Mouse (Mus musculus) skeletal muscle tissue, adult 2 months (tissue): ENCODE data around the gene Sik3.

ENCODE experiments used
- DNase-seq: peaks from one replicate; pipeline ENCODE4 v3.0.0-alpha.2; 2012; ENCODE audit warnings: low read depth, low spot score

The Sik3 gene

GRCm38 (mm10) chr9:46012091-46013008 is at the start of gene Sik3, which contains the start of gene Pafah1b2:
Gene Sik3, plus strand, starts transcription at chr9:46012820.
Gene Pafah1b2, minus strand, starts transcription at chr9:46012690.
- peak; percentile 96 for DNase-seq

DNA sequence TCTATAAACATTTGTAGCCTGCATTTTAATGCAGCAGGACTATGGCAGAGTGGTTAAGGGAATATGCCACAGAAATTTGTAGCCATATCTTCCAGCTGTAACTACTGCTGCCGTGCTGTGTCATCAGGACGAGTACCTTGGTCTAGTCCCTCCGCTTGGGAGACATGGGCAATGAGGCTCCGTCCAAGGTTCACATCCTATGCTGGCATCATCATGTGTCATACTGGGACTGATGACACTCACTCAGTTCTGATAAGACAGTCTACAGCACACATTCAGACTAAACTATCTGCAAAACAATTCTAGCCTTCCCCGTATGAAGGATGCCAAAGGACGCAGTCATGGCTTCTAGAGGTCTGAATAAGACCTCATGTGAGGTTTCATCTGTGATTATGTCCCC is 49.0 kb upstream of the Sik3 start:
- no peak for DNase-seq

DNA sequence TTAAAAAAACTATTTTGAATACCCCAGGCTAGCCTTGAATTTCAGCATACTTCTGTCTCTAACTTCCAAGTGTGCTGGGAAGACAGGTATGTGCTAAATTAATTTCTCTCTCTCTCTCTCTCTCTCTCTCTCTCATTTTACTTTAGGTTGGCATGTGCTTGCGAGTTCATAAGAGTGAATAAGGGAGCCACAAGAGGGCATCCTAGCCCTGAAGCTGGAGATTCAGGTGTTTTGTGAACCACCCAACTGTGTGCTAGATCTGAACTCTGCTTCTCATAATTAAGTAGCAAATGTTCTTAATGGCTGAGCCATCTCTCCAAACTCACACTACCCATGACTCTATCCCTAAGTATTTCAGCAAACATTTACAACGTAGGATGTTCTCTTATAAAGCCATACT is 35.7 kb upstream of the Sik3 start:
- DNase-seq, result no peak

DNA sequence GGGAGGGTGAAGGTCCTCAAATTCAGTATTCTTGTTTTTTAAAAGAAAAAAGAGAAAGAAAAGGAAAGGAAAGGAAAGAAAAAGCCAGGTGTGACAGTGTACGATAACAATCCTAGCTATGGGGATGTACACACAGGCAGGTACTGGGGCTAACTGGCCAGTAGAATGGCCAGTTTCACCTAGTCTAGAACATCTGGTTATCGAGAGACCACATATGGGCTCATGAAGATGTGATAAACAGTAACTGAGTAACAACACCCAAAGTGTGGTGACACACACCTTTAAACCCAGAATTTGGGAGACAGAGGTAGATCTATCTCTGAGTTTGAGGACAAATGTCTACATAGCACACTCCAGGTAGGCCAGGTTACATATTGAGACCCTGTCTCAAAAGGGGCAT is 32.8 kb upstream of the Sik3 start:
- no peak for DNase-seq

DNA sequence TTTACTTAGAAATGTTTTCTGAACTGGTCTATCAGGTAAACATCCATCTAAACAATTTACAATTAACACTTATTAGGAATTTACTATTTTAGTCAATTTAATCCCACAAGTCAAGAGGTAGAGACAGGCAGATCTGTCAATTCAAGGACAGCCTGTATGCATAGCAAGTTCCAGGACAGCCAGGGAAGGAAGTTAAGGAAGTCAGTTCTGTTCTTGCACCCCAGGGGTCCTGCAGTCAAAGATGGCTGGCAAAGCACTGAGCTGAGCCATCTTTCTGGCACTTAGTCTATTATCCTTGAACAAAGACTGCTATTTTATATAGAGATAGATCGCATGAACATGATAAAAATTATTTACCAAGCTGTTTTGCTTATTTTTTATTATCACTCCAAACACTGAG is 32.0 kb upstream of the Sik3 start:
- no peak for DNase-seq

GRCm38 (mm10) chr9:45981331-45981730 is 31.3 kb upstream of the Sik3 start:
- DNase-seq, result no peak

DNA sequence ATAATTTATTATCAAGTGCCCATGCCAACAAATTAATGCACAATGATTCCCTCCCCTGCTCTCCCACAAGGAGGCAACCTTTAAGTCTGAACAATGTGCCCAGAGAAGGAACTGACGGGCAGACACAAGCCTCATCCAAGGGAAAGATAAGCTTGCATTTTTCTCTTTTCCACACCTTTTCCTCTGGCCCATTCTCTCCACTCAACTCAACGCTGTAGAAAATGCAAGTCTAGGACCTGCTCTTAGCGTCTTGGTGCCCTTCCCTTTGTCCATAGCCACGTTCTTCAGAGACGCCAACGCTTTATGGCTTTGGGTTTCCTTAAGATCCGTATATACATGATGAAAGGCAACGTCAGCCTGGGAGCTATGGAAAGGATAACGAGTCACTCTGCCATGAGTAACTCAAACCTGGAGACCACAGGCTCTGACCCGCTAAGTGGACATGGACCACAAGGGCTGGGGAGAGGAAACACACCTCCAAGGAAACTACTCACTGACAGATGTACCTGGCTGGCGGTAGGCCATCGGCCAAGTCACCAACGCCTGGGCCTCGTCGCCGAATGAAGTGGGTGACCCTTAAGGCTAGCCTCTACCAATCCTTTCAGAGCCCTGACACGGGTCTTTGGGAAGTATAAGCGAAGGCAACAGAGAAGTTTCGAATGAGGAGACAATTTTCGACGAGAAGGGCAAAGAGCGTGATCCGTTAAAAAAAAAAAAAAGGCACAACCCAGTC is 28.8 kb upstream of the Sik3 start:
- DNase-seq, result no peak

DNA sequence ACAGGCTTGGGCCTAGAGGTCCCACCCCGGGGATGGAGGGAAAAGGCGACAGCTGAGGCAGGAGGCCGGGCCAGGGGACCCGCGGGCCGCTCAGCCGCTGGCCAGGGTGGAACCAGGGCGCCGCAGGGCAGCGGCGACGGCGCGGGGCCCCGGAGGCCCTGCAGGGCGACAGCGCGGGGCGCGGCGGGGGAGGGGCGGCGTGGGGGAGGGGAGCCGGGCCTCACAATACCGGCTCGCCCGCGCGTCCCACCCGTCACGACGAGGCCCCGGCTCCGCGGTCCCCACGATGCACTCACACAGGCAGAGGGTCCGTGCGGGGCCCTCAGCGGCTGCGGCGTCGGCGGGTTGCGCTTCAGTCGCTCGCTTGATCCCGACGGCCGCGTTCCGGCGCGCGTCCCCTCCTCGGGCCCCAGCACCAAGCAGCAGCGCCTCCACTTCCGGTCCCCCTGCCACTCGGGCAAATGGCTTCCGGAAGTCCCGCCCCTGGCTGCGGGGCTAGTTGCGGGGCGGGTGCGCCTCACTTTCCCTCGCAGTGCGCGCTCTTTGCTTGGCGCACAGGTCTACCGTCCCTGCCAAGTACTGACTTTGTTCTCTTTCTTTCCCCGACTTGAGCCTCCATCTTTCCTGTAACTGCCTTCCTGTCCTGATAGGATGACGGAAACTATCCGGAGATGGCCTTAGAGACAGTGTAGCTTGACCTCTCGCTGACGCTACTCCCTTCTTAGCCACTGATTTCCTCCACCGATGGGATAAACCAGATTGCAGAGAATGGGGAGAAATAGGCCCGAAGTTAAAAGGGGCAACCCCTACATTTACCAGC is 28.0 kb upstream of the Sik3 start:
- peak; percentile 67 for DNase-seq

DNA sequence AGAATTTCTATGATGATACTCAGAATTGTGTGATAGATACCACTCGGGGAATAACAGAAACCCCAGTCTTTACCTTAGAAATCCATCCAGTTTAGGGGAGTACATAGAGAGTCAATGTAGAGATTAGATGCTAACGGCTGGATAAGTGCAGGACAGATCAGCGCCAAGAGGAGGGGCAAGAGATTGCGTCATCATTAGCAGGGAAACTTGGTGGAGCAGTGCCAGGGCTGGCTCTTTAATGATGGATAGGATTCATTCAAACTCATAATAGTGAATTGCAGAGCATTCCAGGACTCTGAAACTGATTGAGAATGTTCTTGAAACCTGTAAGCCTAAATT is 27.4 kb upstream of the Sik3 start:
- DNase-seq, result peak; percentile 46

GRCm38 (mm10) chr9:45999009-45999408 is 13.6 kb upstream of the Sik3 start:
- DNase-seq, result no peak

GRCm38 (mm10) chr9:46003729-46004128 is 8.9 kb upstream of the Sik3 start:
- DNase-seq, result peak; percentile 46

GRCm38 (mm10) chr9:46004529-46004928 is 8.1 kb upstream of the Sik3 start:
- no peak for DNase-seq

- no peak for DNase-seq
Measured at GRCm38 (mm10) chr9:46006224-46006623, 6.4 kb upstream of the Sik3 start.

DNA sequence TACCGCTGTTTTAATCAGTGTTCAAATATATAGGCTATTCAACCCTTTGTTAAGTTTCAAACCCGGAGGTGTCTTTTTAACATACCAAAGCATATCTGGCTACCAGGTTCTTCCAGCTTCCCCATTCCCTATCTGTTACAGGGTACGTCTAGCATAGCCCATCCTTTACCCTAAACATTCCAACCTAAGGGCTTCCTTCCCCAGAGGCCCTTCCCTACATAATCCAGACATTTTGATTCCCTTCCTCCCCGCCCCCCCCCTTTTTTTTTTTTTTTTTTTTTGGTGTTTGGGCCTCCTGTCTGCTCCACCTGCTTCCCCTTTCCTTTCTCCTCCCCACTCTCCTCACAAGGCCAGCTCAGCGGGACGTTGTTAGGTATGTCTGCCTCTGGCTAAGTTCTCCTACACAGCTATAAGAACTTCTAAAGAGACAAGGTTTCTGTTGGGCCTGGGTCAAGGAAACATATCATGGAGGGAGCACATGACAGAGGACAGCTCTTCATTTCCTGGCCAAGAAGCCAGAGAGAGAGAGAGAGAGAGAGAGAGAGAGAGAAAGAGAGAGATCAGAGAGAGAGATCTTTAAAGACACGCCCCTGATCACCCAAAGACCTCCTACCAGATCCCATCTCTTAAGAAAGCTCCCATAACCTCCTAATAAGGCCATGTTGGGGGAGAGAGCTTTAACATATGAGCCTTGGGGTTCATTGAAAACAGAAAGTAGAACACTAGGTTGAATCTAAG is 3.5 kb upstream of the Sik3 start:
- DNase-seq, result no peak

DNA sequence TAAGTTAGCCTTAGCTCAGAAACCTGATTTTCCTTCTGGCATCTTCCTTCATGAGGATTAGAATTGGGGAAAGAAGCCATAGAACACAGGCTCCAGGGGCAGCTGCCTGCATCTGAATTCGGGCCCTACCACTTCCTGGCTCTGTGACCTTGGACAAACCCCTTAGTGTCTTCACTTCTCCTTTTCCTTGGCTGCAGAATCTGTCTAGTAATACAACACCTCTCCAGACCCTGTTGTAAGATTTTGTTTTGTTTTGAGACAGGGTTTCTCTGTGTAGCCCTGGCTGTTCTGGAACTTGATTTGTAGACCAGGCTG is 3.0 kb upstream of the Sik3 start:
- no peak for DNase-seq

GRCm38 (mm10) chr9:46011094-46011970 is 1.3 kb upstream of the Sik3 start:
- no peak for DNase-seq

DNA sequence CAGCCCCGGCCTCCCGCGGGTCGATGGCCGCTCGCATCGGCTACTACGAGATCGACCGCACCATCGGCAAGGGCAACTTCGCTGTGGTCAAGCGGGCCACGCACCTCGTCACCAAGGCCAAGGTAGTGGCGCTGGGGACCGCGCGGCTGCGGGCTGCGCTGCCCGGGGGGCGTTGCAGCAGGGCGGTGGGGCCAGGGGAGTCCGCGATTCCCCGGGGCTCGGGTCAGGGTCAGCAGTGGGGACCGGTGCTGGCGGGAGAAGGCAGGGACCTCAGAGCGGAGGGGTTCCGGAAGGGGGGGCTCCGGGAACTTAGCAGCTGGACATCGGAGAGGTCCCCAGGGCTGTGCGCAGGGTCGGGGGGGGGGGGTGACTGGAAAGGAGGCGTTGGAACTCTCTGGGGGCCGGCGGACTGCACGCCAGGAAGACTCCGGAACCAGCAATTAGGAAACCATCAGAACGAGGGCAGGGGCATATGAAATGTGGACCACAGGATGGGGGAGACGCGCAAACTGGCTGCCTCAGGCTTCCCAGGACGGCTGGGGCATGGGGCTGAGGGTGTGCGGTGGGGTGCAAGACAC is 478 bp downstream of the Sik3 start:
- DNase-seq, result no peak

DNA sequence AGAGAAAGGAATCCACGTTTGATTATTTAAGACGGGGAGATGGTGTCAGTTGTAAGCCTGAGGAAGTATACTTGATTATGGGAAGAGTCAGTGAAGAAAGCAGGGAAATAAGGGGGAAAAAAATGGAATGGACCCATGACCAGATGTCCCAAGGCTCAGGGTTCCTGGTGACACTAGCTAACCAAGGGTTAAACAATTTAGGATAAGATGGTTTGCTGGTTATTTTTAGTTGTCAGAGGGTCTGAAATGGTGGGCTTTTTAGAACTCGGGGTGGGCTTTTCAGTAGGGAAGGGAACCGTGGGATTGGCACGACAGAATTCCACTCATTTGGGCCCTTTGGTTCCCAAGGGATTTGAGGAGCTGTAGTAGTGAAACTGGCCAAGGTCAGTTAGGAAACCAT is 996 bp downstream of the Sik3 start:
- no peak for DNase-seq

- DNase-seq, result peak; percentile 46
Measured at GRCm38 (mm10) chr9:46014251-46014681, 1.6 kb downstream of the Sik3 start.

DNA sequence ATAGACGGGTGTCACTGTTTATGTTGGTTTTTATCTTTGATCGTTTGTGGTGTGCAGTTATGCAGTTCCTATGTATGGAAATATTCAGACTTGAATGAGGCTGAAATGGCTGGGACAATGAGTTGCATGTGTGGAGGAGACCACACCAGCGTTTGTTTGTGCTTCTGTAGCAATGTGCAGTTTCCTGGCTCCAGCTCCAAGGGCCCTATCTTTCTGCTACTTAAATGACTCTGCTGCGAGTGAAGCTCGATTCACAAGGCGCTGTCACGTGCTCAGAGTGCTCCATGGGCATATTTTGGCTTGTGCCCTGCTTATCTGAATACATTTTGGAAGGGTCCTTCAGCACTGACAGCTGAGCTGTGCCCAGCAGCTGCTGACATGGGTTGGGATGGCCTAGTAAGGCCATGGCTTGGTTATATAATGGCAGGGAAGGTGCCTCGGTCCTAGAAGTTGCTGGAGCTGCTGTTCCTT is 2.5 kb downstream of the Sik3 start:
- DNase-seq, result peak; percentile 94
